Mouse (Mus musculus): Measurements from ENCODE around the gene Cachd1. TPM values are rescaled to one million over a fixed set of nuclear protein-coding genes. Genes with fewer than 3 reads are reported as not detected.

The Cachd1 gene
- total RNA-seq, 2 experiments from 2014 or later: 2.6 to 4.2 TPM

- no peak for DNase-seq
- no peak overlapping the region for H3K4me3 ChIP-seq
- TF ChIP-seq CTCF (IDR thresholded peaks at IDR 0.05): no peak
- no peak overlapping the region for H3K27ac ChIP-seq
- intact Hi-C loops (cut with DNase I): no loop called here
Measured at GRCm38 (mm10) chr4:100853426-100853825, 77.0 kb downstream of the Cachd1 start.

- DNase-seq: no peak
- no peak overlapping the region for H3K4me3 ChIP-seq
- H3K27ac ChIP-seq: no peak overlapping the region
- no peak for TF ChIP-seq CTCF (IDR thresholded peaks at IDR 0.05)
- intact Hi-C loops (cut with DNase I): no loop called here
Measured at GRCm38 (mm10) chr4:100855373-100855772, 78.9 kb downstream of the Cachd1 start.

- no peak overlapping the region for H3K27ac ChIP-seq
- TF ChIP-seq CTCF (IDR thresholded peaks at IDR 0.05): no peak
- intact Hi-C loops (cut with DNase I): no loop called here
- no peak overlapping the region for H3K4me3 ChIP-seq
- no peak for DNase-seq
Measured at GRCm38 (mm10) chr4:100857411-100857869, 81.0 kb downstream of the Cachd1 start.

DNA sequence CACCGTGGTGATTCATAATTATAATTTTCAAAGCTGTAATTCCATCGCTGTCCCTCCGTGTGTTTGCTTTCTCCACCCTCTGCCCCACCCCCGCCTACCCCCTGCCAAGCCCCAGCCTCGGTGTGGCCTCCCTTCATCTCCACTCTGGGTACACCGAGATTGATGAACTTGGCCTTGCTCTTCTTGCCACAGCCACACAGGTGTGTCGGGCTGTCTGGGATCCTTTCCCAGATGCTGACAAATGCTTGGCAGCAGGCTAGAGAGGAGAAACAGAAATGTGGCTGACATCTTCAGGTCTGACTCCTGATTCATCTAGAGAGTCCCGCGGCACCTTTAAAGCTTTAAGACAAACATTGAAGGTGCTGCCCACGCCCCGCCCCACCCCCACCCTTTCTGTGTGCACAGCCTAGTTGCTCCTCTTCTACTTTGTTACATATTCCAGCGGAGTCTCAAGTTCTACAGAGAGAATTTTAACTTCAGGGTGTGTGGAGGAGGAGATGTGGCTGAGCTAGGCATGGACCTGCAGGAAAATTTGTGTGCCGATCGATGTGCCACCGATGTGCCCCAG, 87.5 kb downstream of the Cachd1 start:
- Histone ChIP-seq H3K4me3 (no peak overlapping the region), H3K27ac (no peak overlapping the region)
- intact Hi-C loops (cut with DNase I): no loop called here
- no peak for DNase-seq
- TF ChIP-seq CTCF (IDR thresholded peaks at IDR 0.05): no peak

GRCm38 (mm10) chr4:100865423-100865822, 88.9 kb downstream of the Cachd1 start:
- intact Hi-C loops (cut with DNase I): no loop called here
- TF ChIP-seq CTCF (IDR thresholded peaks at IDR 0.05): no peak
- no peak for DNase-seq
- no peak overlapping the region for H3K27ac ChIP-seq
- 0 out of 2 replicates have a peak overlapping the region, but pooled peaks have one; percentile 9 for H3K4me3 ChIP-seq

GRCm38 (mm10) chr4:100865962-100866703, 89.7 kb downstream of the Cachd1 start:
- DNase-seq: no peak
- no peak for TF ChIP-seq CTCF (IDR thresholded peaks at IDR 0.05)
- intact Hi-C loops (cut with DNase I): no loop called here
- no peak overlapping the region for H3K27ac ChIP-seq
- no peak overlapping the region for H3K4me3 ChIP-seq

DNA sequence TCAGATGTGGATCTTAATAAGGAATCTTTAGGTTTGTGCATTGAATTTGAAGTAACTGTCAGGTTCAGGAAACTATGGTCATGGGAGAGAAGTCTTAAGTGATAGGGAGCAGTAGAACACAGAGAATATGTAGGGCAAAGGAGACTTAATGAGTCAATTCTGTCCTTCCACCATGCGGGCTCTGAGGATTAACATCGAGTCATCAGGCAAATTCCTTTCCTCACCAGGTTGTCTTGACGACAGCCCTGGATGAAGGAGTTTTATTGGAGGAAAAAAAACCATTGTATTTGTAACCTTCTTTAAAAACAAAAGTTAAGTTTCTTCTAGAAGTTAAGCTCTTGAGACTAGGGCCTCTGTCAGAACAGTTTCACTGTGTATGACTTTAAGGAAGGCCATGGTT, 100.9 kb downstream of the Cachd1 start:
- intact Hi-C loops (cut with DNase I): no loop called here
- no peak overlapping the region for H3K27ac ChIP-seq
- H3K4me3 ChIP-seq: no peak overlapping the region
- no peak for DNase-seq
- TF ChIP-seq CTCF (IDR thresholded peaks at IDR 0.05): no peak

GRCm38 (mm10) chr4:100879414-100879813, 102.9 kb downstream of the Cachd1 start:
- intact Hi-C loops (cut with DNase I): no loop called here
- Histone ChIP-seq H3K27ac (no peak overlapping the region), H3K4me3 (no peak overlapping the region)
- no peak for DNase-seq
- TF ChIP-seq CTCF (IDR thresholded peaks at IDR 0.05): no peak

GRCm38 (mm10) chr4:100880075-100880474, 103.6 kb downstream of the Cachd1 start:
- no peak overlapping the region for H3K27ac ChIP-seq
- intact Hi-C loops (cut with DNase I): no loop called here
- no peak for DNase-seq
- no peak for TF ChIP-seq CTCF (IDR thresholded peaks at IDR 0.05)
- no peak overlapping the region for H3K4me3 ChIP-seq

- peak; percentile 60 for DNase-seq
- no peak for TF ChIP-seq CTCF (IDR thresholded peaks at IDR 0.05)
- peak overlapping the region; percentile 70 for H3K27ac ChIP-seq
- intact Hi-C loops (cut with DNase I): no loop called here
- H3K4me3 ChIP-seq: peak overlapping the region; percentile 43
Measured at GRCm38 (mm10) chr4:100885793-100886742, 109.6 kb downstream of the Cachd1 start.

DNA sequence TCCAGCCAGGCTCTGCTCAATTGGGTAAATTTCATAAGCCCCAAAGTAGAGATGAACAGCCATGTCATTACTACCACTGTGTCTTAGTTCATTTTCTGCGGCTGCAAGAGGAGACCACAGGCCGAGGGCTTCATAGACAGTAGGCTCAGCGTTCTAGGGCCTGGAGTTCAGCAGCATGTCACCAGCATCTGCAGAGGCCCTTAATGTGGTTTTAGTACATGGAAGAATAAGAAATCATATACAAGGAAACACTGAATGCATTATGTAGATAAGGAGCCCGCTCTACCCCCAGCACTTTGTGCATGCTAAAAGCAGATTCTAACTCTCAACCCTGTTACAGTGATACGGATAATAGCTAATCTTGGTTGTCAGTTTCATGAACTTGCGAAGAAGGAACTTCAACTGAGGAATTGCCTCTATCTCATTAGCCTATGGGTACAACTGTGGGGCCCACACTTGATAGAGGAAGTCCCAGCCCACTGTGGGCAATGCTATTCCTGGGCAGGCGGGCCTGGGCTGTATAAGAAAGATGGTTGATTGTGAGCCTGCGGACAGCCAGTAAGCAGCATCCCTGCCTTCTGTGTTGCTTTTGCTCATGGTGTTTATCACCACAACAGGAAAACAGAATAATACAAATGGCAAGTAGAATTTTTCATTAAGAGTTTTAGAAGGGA, 110.4 kb downstream of the Cachd1 start:
- intact Hi-C loops (cut with DNase I): no loop called here
- Histone ChIP-seq H3K27ac (peak overlapping the region; percentile 70; the same call in 1 of the 2 replicates), H3K4me3 (no peak overlapping the region)
- TF ChIP-seq CTCF (IDR thresholded peaks at IDR 0.05): no peak
- no peak for DNase-seq
